Mouse (Mus musculus) spleen, adult 2 months (tissue): ENCODE data around the gene Gm20388. TPM values are rescaled to one million over a fixed set of nuclear protein-coding genes. Genes with fewer than 3 reads are reported as not detected.

Experiments used
- DNase-seq, 2 experiments: peaks; one replicate each; pipeline versions ENCODE4 v3.0.0 to v3.0.0-alpha.2; 2012 to 2021; ENCODE audit warnings: low spot score in 2 of 2, low read depth in 1 of 2
- H3K27ac ChIP-seq: fragments of 200-500 bp; 2 replicates; pipeline ENCODE4 v1.5.1; 2012; ENCODE audit warnings: low read length, inconsistent platforms; ENCODE audit not compliant: insufficient read depth
- H3K27me3 ChIP-seq: fragments of 200-500 bp; 2 replicates; pipeline ENCODE4 v1.6.1; 2012; ENCODE audit warnings: mild to moderate bottlenecking, moderate library complexity, low read length, inconsistent platforms; ENCODE audit not compliant: control insufficient read depth, insufficient read depth
- H3K36me3 ChIP-seq: fragments of 200-500 bp; 2 replicates; pipeline ENCODE4 v1.6.1; 2012; ENCODE audit warnings: mild to moderate bottlenecking, low read length, inconsistent platforms; ENCODE audit not compliant: control insufficient read depth, insufficient read depth
- H3K4me1 ChIP-seq: fragments of 200-500 bp; 2 replicates; pipeline ENCODE4 v1.6.1; 2011; ENCODE audit warnings: inconsistent platforms; ENCODE audit not compliant: control insufficient read depth, insufficient read depth, insufficient read length
- H3K4me3 ChIP-seq: fragments of 200-500 bp; 2 replicates; pipeline ENCODE4 v1.5.1; 2011; ENCODE audit warnings: mild to moderate bottlenecking, inconsistent platforms; ENCODE audit not compliant: insufficient read depth, insufficient read length; ENCODE audit errors: extremely low read depth
- CTCF ChIP-seq: fragments of 200-500 bp; IDR thresholded peaks from 2 replicates; pipeline ENCODE4 v1.5.1; 2011; ENCODE audit warnings: mild to moderate bottlenecking, inconsistent platforms; ENCODE audit not compliant: insufficient read depth, insufficient read length, insufficient replicate concordance; ENCODE audit errors: extremely low read depth
- POLR2A ChIP-seq: fragments of 200-500 bp; IDR thresholded peaks from 2 replicates; pipeline ENCODE4 v1.6.1; 2011; ENCODE audit warnings: low read depth, low read length, inconsistent platforms
- WGBS: fragments of 180-500 bp; shearing (Covaris S2); methylation state at CpG from one replicate; pipeline ENCODE4 v1.1.7; 2018; 5-methylcytosine and 5-hydroxymethylcytosine counted together
- polyA plus RNA-seq: library from polyadenylated mRNA; depleted of rRNA; stranded (reverse); fragments of >200 nt; gene quantifications from 2 replicates; pipeline ENCODE4 v1.2.3, GENCODE M21; 2012

Gm20388 gene
- polyA plus RNA-seq, 1 experiment, result 26.1 TPM

DNA sequence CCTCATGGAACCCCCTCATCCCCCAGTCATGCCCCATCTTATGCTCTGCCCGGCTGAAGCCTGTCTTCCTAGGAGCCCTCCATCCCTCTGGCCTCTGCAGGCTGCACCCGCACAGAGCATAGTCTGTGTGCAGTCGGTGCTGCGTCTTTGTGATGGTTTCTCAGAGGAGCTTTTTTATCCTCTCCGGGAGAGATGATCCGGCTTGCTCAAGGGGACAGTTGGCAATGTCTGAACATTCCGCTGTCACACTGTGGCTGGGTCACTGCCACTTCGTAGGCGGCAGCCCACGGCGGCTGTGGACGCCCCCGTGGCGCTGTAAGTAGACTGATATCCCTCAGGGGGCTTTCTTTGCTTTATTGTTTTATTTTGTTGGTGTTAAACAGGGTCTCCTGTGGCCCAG is 500.4 kb downstream of the Gm20388 start:
- DNase-seq, result no peak
- WGBS, result 94% methylated on average over 14 of the region's 14 CpGs
- no peak overlapping the region for H3K4me3 ChIP-seq
- H3K36me3 ChIP-seq, result no peaks in the 10 kb centered on the region
- no peak overlapping the region for H3K27ac ChIP-seq
- no peak for TF ChIP-seq CTCF
- no peak for TF ChIP-seq POLR2A
- no peaks in the 10 kb centered on the region for H3K27me3 ChIP-seq
- H3K4me1 ChIP-seq, result no peaks in the 10 kb centered on the region; the same call in 1 of the 2 replicates

DNA sequence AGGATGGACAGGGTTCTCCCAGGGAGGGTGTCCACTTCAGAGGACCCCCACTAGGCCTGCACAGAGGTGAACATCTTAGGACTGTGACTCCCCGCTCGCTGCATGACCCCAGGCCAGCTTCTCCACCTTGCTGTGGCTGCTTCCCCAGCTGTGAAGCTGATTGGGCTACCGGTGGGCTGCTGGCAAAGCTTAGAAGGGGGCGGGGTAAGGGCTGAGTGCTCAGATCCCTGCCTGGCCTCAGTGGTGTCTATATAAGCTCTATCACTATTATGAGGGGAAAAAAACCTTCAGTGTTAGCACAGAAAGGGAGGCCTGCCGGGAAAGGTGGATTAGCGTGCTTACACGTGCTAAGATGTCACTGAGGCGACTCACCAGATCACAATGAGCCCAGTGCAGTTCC is 501.2 kb downstream of the Gm20388 start:
- H3K36me3 ChIP-seq, result no peaks in the 10 kb centered on the region
- 88% methylated on average over 8 of the region's 8 CpGs for WGBS
- H3K4me1 ChIP-seq, result peaks cover 2% of the 10 kb centered on the region; the same call in 1 of the 2 replicates
- no peaks in the 10 kb centered on the region for H3K27me3 ChIP-seq
- H3K27ac ChIP-seq, result no peak overlapping the region
- no peak for TF ChIP-seq CTCF
- TF ChIP-seq POLR2A, result no peak
- DNase-seq, result no peak
- no peak overlapping the region for H3K4me3 ChIP-seq

DNA sequence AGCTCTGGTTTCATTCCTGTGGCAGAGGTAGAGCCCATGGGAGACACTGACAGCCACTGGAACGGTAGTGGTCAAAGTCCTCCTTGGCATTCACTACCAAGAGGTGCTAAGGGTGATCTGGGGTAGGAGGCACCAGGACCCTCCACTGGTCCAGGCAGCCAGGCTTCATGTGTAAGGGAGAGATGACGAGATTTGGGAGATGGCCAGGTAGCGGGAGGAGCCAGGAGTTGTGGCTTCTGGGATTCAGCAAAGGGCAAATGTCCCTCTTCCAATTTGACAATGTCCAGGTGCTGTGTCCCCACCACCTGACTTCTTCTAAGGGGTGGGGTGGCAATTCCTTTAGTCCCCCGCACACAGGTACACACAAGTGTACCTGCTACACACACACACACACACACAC is 501.7 kb downstream of the Gm20388 start:
- Histone ChIP-seq H3K4me1 (peaks cover 3% of the 10 kb centered on the region; the same call in 1 of the 2 replicates), H3K27ac (no peak overlapping the region), H3K27me3 (no peaks in the 10 kb centered on the region), H3K4me3 (no peak overlapping the region), H3K36me3 (no peaks in the 10 kb centered on the region)
- no peak for DNase-seq
- 86% methylated on average over 4 of the region's 4 CpGs for WGBS
- TF ChIP-seq CTCF, result no peak
- no peak for TF ChIP-seq POLR2A

DNA sequence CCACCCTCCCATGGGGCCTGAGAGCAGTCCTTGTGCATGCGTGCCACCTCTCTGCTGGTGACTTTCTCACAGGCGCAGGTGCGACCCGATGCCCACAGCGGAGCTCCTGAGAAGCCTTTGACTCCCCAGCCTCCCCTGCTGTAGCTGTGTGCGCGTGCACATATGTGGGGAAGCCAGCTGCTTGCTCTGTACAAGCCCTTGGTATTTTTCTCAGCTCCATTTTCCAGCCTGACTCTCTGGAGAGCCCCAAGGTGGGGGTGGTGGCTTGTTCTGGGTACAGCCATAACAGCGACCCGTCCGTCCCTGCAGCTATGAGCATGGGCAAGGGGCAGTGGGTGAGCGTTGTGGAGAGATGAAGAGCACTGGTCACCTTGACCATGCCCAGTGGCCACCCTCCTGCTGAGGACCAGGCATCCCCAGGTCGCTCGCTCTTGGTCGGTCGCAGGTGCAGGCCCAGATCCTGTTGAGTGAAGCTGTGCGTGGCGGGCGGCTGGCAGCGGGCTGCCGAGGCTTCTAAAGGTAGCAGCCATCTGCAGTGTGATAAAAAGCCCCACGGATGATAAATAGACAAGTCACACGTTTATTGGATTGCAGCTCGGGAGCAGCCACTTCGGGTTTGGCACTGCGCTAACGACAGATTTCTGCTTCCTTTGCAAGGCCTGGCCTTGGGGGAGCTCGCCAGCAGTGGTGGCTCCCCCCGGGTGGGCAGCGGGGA is 502.4 kb downstream of the Gm20388 start:
- no peak overlapping the region for H3K27ac ChIP-seq
- H3K4me1 ChIP-seq, result peaks cover 6% of the 10 kb centered on the region; the same call in 1 of the 2 replicates
- WGBS, result 61% methylated on average over 29 of the region's 29 CpGs
- H3K4me3 ChIP-seq, result no peak overlapping the region
- no peak for TF ChIP-seq CTCF
- DNase-seq, result no peak
- H3K36me3 ChIP-seq, result no peaks in the 10 kb centered on the region
- no peaks in the 10 kb centered on the region for H3K27me3 ChIP-seq

DNA sequence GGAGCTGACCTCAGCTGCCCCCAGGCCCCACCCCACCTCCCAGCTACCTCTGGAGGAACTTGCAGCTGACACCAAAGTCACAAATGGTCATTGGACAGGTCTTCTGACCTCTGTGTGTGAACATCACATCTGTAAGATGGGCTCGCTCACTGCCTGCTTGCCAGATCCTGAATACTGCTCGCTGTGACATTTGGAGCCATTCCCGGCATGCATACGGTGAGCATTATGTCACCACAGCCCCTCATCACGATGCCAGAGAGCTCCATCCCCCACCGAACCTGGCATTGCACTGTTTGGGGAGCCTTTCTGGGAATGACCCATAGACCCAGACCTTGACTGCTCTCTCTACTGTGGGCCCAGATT is 503.0 kb downstream of the Gm20388 start:
- Histone ChIP-seq H3K27me3 (no peaks in the 10 kb centered on the region), H3K4me1 (peaks cover 6% of the 10 kb centered on the region; the same call in 1 of the 2 replicates)

DNA sequence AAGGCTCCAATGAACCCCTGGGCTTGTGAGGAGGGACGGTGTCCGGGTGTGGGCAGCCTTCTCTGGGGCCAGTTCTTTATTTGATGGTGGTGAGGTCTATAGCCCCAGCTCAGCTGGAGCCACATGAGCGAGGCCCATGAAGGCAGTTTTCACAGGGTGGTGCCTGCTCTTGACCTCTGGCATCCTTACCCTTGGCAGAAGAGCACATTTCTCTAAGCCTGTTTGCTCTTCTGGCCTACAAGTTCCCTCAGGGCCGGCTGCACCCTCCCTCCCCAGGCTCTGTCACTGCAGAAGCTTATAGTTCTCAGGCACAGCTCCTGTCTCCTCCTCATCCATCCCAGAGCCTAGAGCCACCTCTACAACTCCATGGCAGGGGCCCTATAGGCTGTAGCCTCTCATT is 503.6 kb downstream of the Gm20388 start:
- no peaks in the 10 kb centered on the region for H3K27me3 ChIP-seq
- no peak overlapping the region for H3K4me3 ChIP-seq
- H3K27ac ChIP-seq, result no peak overlapping the region
- H3K36me3 ChIP-seq, result no peaks in the 10 kb centered on the region
- 85% methylated on average over 4 of the region's 4 CpGs for WGBS
- TF ChIP-seq POLR2A (no peak), CTCF (no peak)
- H3K4me1 ChIP-seq, result peaks cover 6% of the 10 kb centered on the region; the same call in 1 of the 2 replicates
- no peak for DNase-seq

More for the DNA sequence above, 503.0 kb downstream of the Gm20388 start:
- Histone ChIP-seq H3K27ac (no peak overlapping the region), H3K36me3 (no peaks in the 10 kb centered on the region), H3K4me3 (no peak overlapping the region)
- DNase-seq, result no peak
- TF ChIP-seq CTCF, result no peak
- no peak for TF ChIP-seq POLR2A
- WGBS, result 95% methylated on average over 6 of the region's 6 CpGs

DNA sequence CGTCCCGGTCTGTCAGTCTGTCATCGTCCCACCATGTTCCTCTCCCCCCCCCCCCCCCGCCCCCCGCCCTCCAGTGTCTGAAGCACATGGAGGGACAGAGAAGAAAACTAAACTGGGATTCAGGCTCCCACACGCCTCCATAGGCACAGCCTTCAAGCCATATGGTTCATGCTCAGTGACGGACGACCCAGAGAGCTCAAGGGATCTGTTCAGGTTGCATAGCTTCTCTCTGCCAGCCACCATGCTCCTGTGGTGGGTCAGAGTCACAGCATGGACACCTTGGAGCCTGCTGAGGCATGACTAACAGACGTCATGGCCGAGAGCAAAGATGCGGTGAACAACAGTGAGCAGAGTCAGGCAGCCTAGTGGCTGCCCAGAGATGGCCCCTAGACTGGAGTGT is 504.8 kb downstream of the Gm20388 start:
- peaks cover 6% of the 10 kb centered on the region; the same call in 1 of the 2 replicates for H3K4me1 ChIP-seq
- no peaks in the 10 kb centered on the region for H3K27me3 ChIP-seq
- 73% methylated on average over 11 of the region's 11 CpGs for WGBS
- no peaks in the 10 kb centered on the region for H3K36me3 ChIP-seq
- DNase-seq, result no peak
- H3K4me3 ChIP-seq, result no peak overlapping the region
- TF ChIP-seq POLR2A (no peak), CTCF (no peak)
- H3K27ac ChIP-seq, result no peak overlapping the region
